Comparison of ENCODE assay signal across 19 mouse cellular contexts in genomic region chr1:153918521-153919206, GRCm38 (mm10). TPM values are rescaled to one million over a fixed set of nuclear protein-coding genes. Genes with fewer than 3 reads are reported as not detected.
DNase-seq lines count a peak whose midpoint lies in the region; ATAC-seq and TF ChIP-seq lines count a peak whose summit lies in the region.
"Had no signal": no experiment of that assay in that cellular context is flagged by ENCODE, and none has a peak within 500 bp of the region (broad histone marks: within the 10 kb centered on the region; RNA-seq: fewer than 3 reads in every experiment).

No protein-coding gene starts in this region.

- ATAC-seq in kidney, embryonic 14.5 days (ENCODE audit: low FRiP score, low TSS enrichment): no peak
- ATAC-seq in heart, postnatal 0 days (ENCODE audit: insufficient read depth, low read depth): peak; percentile 67
- ATAC-seq: forebrain, embryonic 13.5 days; liver, embryonic 12.5 days; Patski had no signal

- no peak overlapping the region for H3K9ac ChIP-seq in kidney, embryonic 14.5 days (ENCODE audit: low read depth, low read length)
- no peak overlapping the region for H3K9ac ChIP-seq in heart, postnatal 0 days (replicated peaks; ENCODE audit: low read depth, low read length)
- H3K9ac ChIP-seq: embryonic facial prominence, embryonic 15.5 days; forebrain, embryonic 13.5 days; hindbrain, embryonic 15.5 days; liver, embryonic 12.5 days had no signal

- 89% methylated on average over 3 of the region's 3 CpGs for WGBS in kidney, embryonic 14.5 days
- 69% methylated on average over 3 of the region's 3 CpGs for WGBS in heart, embryonic 10.5 days
- WGBS in heart, postnatal 0 days: 25% methylated on average over 3 of the region's 3 CpGs

- no peaks in the 10 kb centered on the region for H3K27me3 ChIP-seq in kidney, embryonic 14.5 days (ENCODE audit: control insufficient read depth, insufficient read depth, low read length)
- H3K27me3 ChIP-seq in heart, embryonic 10.5 days (ENCODE audit: insufficient read depth, poor library complexity, severe bottlenecking): no peaks in the 10 kb centered on the region
- no peaks in the 10 kb centered on the region for H3K27me3 ChIP-seq in heart, postnatal 0 days (ENCODE audit: control insufficient read depth, insufficient read depth, low read length)
- H3K27me3 ChIP-seq: embryonic facial prominence, embryonic 15.5 days; forebrain, embryonic 13.5 days; hindbrain, embryonic 15.5 days; liver, embryonic 12.5 days; megakaryocyte, embryonic 14.5 days had no signal

- H3K9me3 ChIP-seq in kidney, embryonic 14.5 days (ENCODE audit: control insufficient read depth, low read length): 0 out of 2 replicates have a peak, but pooled peaks cover 3% of the 10 kb centered on the region
- no peaks in the 10 kb centered on the region for H3K9me3 ChIP-seq in heart, embryonic 10.5 days
- H3K9me3 ChIP-seq in heart, postnatal 0 days (replicated peaks; ENCODE audit: control insufficient read depth, low read length): no peaks in the 10 kb centered on the region
- H3K9me3 ChIP-seq: embryonic facial prominence, embryonic 15.5 days; hindbrain, embryonic 15.5 days; liver, embryonic 12.5 days; megakaryocyte, embryonic 14.5 days had no signal

- H3K27ac ChIP-seq in kidney, embryonic 14.5 days (ENCODE audit: low read depth, low read length): no peak overlapping the region
- H3K27ac ChIP-seq in heart, embryonic 10.5 days: peak overlapping the region; percentile 56; the same call in 1 of the 2 replicates
- H3K27ac ChIP-seq in heart, postnatal 0 days (ENCODE audit: low read depth): peak overlapping the region; percentile 81
- H3K27ac ChIP-seq: embryonic facial prominence, embryonic 15.5 days; forebrain, embryonic 13.5 days; hindbrain, embryonic 15.5 days; left cerebral cortex, adult 2 months; liver, embryonic 12.5 days had no signal

- peak; percentile 50 to 85 for DNase-seq in kidney, adult 8-10 months
- DNase-seq in heart, embryonic 10.5 days (ENCODE audit: low spot score): no peak
- DNase-seq in heart, postnatal 0 days (ENCODE audit: low spot score): peak; percentile 65
- DNase-seq in lung, postnatal 36 days: peak; percentile 84
- DNase-seq in left cerebral cortex, adult 9 months (ENCODE audit: low spot score in 2 of 2): no peak
- DNase-seq in gastrocnemius, adult 18-20 months (ENCODE audit: low spot score): no peak
- DNase-seq: cerebellum, postnatal 36 days; gastrocnemius, postnatal 10 days; thymus, postnatal 25 days had no signal

- no peak overlapping the region for H3K4me3 ChIP-seq in kidney, embryonic 14.5 days (ENCODE audit: low read length)
- no peak overlapping the region for H3K4me3 ChIP-seq in heart, embryonic 10.5 days
- no peak overlapping the region for H3K4me3 ChIP-seq in heart, postnatal 0 days (ENCODE audit: low read depth, low read length)
- H3K4me3 ChIP-seq: embryonic facial prominence, embryonic 15.5 days; forebrain, embryonic 13.5 days; hindbrain, embryonic 15.5 days; left cerebral cortex, adult 2 months; liver, embryonic 12.5 days; megakaryocyte, embryonic 14.5 days had no signal

- no peaks in the 10 kb centered on the region for H3K36me3 ChIP-seq in kidney, embryonic 14.5 days (ENCODE audit: control insufficient read depth, insufficient read depth, low read length)
- no peaks in the 10 kb centered on the region for H3K36me3 ChIP-seq in heart, embryonic 10.5 days
- H3K36me3 ChIP-seq in heart, postnatal 0 days (replicated peaks; ENCODE audit: control insufficient read depth, insufficient read depth, low read length): no peaks in the 10 kb centered on the region
- H3K36me3 ChIP-seq: embryonic facial prominence, embryonic 15.5 days; hindbrain, embryonic 15.5 days; liver, embryonic 12.5 days had no signal

- TF ChIP-seq CTCF in heart, postnatal 0 days (IDR thresholded peaks at IDR 0.05; ENCODE audit: low read depth): no peak

- peak; percentile 49; the same call in 1 of the 2 replicates for TF ChIP-seq EP300 in heart, postnatal 0 days (IDR thresholded peaks at IDR 0.05; ENCODE audit: low read depth)

- H3K4me1 ChIP-seq in kidney, embryonic 14.5 days (ENCODE audit: control insufficient read depth, insufficient read depth, low read length): no peaks in the 10 kb centered on the region
- peaks cover 25% of the 10 kb centered on the region for H3K4me1 ChIP-seq in heart, embryonic 10.5 days
- peaks cover 16% of the 10 kb centered on the region for H3K4me1 ChIP-seq in heart, postnatal 0 days (ENCODE audit: control insufficient read depth, insufficient read depth)
- H3K4me1 ChIP-seq: embryonic facial prominence, embryonic 15.5 days; forebrain, embryonic 13.5 days; hindbrain, embryonic 15.5 days; liver, embryonic 12.5 days had no signal

- no peak overlapping the region for H3K4me2 ChIP-seq in kidney, embryonic 14.5 days (replicated peaks; ENCODE audit: low read depth, low read length)
- H3K4me2 ChIP-seq in heart, postnatal 0 days (ENCODE audit: low read depth, low read length): no peak overlapping the region
- H3K4me2 ChIP-seq: embryonic facial prominence, embryonic 15.5 days; forebrain, embryonic 13.5 days; hindbrain, embryonic 15.5 days; liver, embryonic 12.5 days had no signal

RNA-seq across cellular contexts. Expression of gene Teddm2, which starts 18.6 kb away (rescaled TPM):
- polyA plus RNA-seq in kidney, embryonic 14.5 days (2014; fragmentation: Nextera tagmentation; extraction: Ambion mirVana): 0.38 and 0.50 TPM in 2 replicates
- 0.18 and 0.34 TPM in 2 replicates for polyA plus RNA-seq in heart, embryonic 10.5 days (2016; fragmentation: Nextera tagmentation; extraction: Ambion mirVana)
- total RNA-seq in heart, postnatal 0 days (2014; rRNA removed; ENCODE audit: low replicate concordance): not detected in 2 replicates
- 0.33 and 0.41 TPM in 2 replicates for polyA plus RNA-seq in heart, postnatal 0 days (2015; fragmentation: Nextera tagmentation; extraction: Ambion mirVana)
- 1 to 10 TPM; 1.5 to 2.5 TPM for total RNA-seq in gastrocnemius, adult 18-20 months (2021)

RNA-seq across cellular contexts. Expression of gene Glul, which starts 18.9 kb away (rescaled TPM):
- polyA plus RNA-seq in kidney, embryonic 14.5 days (2014; fragmentation: Nextera tagmentation; extraction: Ambion mirVana): 132 and 139 TPM in 2 replicates
- 65.4 and 96.6 TPM in 2 replicates for polyA plus RNA-seq in heart, embryonic 10.5 days (2016; fragmentation: Nextera tagmentation; extraction: Ambion mirVana)
- total RNA-seq in heart, postnatal 0 days (2014; rRNA removed; ENCODE audit: low replicate concordance): 199 and 256 TPM in 2 replicates
- 81.8 and 95.5 TPM in 2 replicates for polyA plus RNA-seq in heart, postnatal 0 days (2015; fragmentation: Nextera tagmentation; extraction: Ambion mirVana)
- 100 to 1,000 TPM; 295 to 614 TPM for total RNA-seq in gastrocnemius, adult 18-20 months (2021)

RNA-seq across cellular contexts. Expression of gene Teddm1a, which starts 27.1 kb away (rescaled TPM):
- polyA plus RNA-seq in kidney, embryonic 14.5 days (2014; fragmentation: Nextera tagmentation; extraction: Ambion mirVana): not detected in 2 replicates
- polyA plus RNA-seq in heart, embryonic 10.5 days (2016; fragmentation: Nextera tagmentation; extraction: Ambion mirVana): not detected in 2 replicates
- total RNA-seq in heart, postnatal 0 days (2014; rRNA removed; ENCODE audit: low replicate concordance): not detected in 2 replicates
- not detected in 2 replicates for polyA plus RNA-seq in heart, postnatal 0 days (2015; fragmentation: Nextera tagmentation; extraction: Ambion mirVana)
- not detected for total RNA-seq in gastrocnemius, adult 18-20 months (2021)
- total RNA-seq: adrenal gland, adult 18-20 months; gastrocnemius, postnatal 10 days; left cerebral cortex, adult 2 months had no signal
- polyA plus RNA-seq: embryonic facial prominence, embryonic 15.5 days; forebrain, embryonic 13.5 days; hindbrain, embryonic 15.5 days; liver, embryonic 12.5 days; Patski; stomach, embryonic 14.5 days had no signal

RNA-seq across cellular contexts. Expression of gene Teddm1b, which starts 44.5 kb away (rescaled TPM):
- polyA plus RNA-seq in kidney, embryonic 14.5 days (2014; fragmentation: Nextera tagmentation; extraction: Ambion mirVana): 0.51 and 0.61 TPM in 2 replicates
- polyA plus RNA-seq in heart, embryonic 10.5 days (2016; fragmentation: Nextera tagmentation; extraction: Ambion mirVana): 0.10 and 0.41 TPM in 2 replicates
- not detected in 2 replicates for total RNA-seq in heart, postnatal 0 days (2014; rRNA removed; ENCODE audit: low replicate concordance)
- 0.10 TPM in 1 of 2 replicates, not detected in the other for polyA plus RNA-seq in heart, postnatal 0 days (2015; fragmentation: Nextera tagmentation; extraction: Ambion mirVana)
- total RNA-seq in gastrocnemius, adult 18-20 months (2021): not detected
- total RNA-seq: adrenal gland, adult 18-20 months; gastrocnemius, postnatal 10 days had no signal

Comparison
In these comparisons a context has a peak if more than half of its experiments do, and no peak if none do; other contexts are left out.
1. DNase-seq: peak in kidney, adult 8-10 months (2 of 2), heart, postnatal 0 days (single experiment) and lung, postnatal 36 days (single experiment); none in heart, embryonic 10.5 days (single experiment), left cerebral cortex, adult 9 months (0 of 2) and gastrocnemius, adult 18-20 months (single experiment).